Mouse (Mus musculus) small intestine, adult 2 months (tissue): ENCODE measurements at regions not wholly inside any gene's neighbourhood (a gene's known extent, or its start where the extent isn't known, plus 50 kb on each side); places are given as distances from the start of the nearest gene placed in this dataset.

Source experiments
- CTCF ChIP-seq: fragments of 200-500 bp; IDR thresholded peaks from 2 replicates; pipeline ENCODE4 v1.5.1; 2012; ENCODE audit warnings: low read depth, mild to moderate bottlenecking, control low read depth, inconsistent platforms, low read length, moderate library complexity, mixed read lengths; ENCODE audit not compliant: insufficient replicate concordance, insufficient read length; ENCODE audit errors: extremely low read depth
- POLR2A ChIP-seq: fragments of 200-500 bp; IDR thresholded peaks from 2 replicates; pipeline ENCODE4 v1.6.1; 2012; ENCODE audit warnings: low read depth, mild to moderate bottlenecking, control low read depth, inconsistent platforms, low read length, moderate library complexity

DNA sequence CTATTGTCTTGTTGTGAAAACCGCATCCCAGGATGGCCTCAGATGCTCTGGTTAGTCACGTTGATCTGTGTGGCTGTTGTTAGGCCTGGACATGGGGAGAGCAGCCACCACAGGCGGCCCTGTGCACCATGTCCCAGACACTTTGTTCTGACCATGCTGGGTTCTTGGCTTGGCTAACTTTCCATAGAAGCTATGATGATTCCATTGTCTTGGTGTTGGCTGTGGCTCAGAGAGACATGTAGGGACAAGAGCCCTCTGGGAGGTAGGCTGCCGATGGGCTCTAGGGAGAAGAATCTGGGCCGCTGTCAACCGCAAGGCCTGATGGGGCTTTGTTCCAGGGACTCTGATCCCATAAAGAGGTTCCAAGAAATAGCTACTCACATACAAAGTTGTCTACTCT lies 334.9 kb downstream of the Pik3r1 start:
- no peak for TF ChIP-seq CTCF
- TF ChIP-seq POLR2A: no peak
